ENCODE assay signal across 15 mouse cellular contexts in genomic region chr2:160439028-160439427, GRCm38 (mm10).
"Had no signal": no experiment of that assay in that cellular context is flagged by ENCODE, and none has a peak within 500 bp of the region (broad histone marks: within the 10 kb centered on the region; RNA-seq: fewer than 3 reads in every experiment).

No protein-coding gene starts in this region.

- DNase-seq: kidney, postnatal 14 days; lung, embryonic 14.5 days; lung, postnatal 10 days; lung, postnatal 4 days; retina, postnatal 1 day; right cerebral cortex, postnatal 14 days; thymus, adult 2 months; thymus, postnatal 36 days had no signal

- H3K4me1 ChIP-seq: liver, embryonic 12.5 days; midbrain, embryonic 10.5 days; neural tube, embryonic 13.5 days; stomach, embryonic 15.5 days had no signal

- ATAC-seq: liver, embryonic 12.5 days; midbrain, embryonic 16.5 days had no signal

- H3K9ac ChIP-seq: kidney, embryonic 15.5 days; limb, embryonic 15.5 days; liver, embryonic 12.5 days; lung, embryonic 14.5 days; neural tube, embryonic 13.5 days; stomach, embryonic 15.5 days had no signal

- H3K36me3 ChIP-seq: kidney, embryonic 15.5 days; limb, embryonic 15.5 days; liver, embryonic 12.5 days; midbrain, embryonic 10.5 days; neural tube, embryonic 13.5 days; stomach, embryonic 15.5 days had no signal

- H3K4me2 ChIP-seq: kidney, embryonic 15.5 days; limb, embryonic 15.5 days; liver, embryonic 12.5 days; lung, embryonic 14.5 days; neural tube, embryonic 13.5 days; stomach, embryonic 15.5 days had no signal

- H3K27ac ChIP-seq: kidney, embryonic 15.5 days; limb, embryonic 15.5 days; liver, embryonic 12.5 days; midbrain, embryonic 10.5 days; neural tube, embryonic 13.5 days; stomach, embryonic 15.5 days had no signal

- H3K4me3 ChIP-seq: kidney, embryonic 15.5 days; limb, embryonic 15.5 days; liver, embryonic 12.5 days; midbrain, embryonic 10.5 days; neural tube, embryonic 13.5 days; stomach, embryonic 15.5 days had no signal

- H3K9me3 ChIP-seq: kidney, embryonic 15.5 days; limb, embryonic 15.5 days; liver, embryonic 12.5 days; midbrain, embryonic 10.5 days; neural tube, embryonic 13.5 days; stomach, embryonic 15.5 days had no signal
